Mouse (Mus musculus): ENCODE results near the gene Gm45062. TPM values are rescaled to one million over a fixed set of nuclear protein-coding genes. Genes with fewer than 3 reads are reported as not detected.

Gm45062 gene
- total and polyA plus RNA-seq, 2 experiments from 2014 or later: 3.0 TPM; not detected in 1

DNA sequence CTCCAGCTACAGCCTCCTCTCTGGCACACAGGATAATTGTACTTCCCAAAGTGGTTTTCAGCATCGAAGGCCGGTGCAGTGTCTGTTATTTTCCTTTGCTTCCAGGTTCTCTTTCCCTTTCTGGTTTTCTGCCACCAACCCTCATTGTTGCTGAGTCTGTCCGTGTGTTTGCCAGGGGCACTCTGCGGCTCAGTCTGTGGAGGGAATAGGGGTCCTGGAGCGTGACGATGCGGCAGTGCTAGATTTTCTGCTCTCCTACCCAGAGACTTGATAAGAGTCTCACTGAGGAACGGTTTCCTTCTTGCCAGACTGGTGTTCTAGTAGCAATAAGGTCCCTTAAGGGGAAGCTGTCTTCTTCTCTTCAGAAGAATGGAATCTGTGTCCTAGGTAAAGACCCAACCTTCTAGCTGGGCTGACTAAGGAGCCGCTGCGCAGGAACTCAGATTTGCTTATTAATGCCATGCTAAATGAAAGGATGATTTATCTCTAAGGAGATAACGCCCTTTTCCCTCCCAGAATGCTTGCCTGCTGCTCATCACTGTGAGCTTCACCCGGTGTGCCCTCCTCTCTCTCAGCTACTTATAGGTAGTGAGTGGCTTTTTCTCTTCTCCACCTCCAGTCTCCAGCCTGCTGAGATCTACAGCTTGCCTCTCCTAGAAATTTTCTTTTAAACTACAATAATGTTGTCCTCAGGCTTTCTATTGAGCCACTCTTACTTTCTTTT, 104.9 kb downstream of the Gm45062 start:
- no peak overlapping the region; the same call in 1 of the 2 replicates for H3K27ac ChIP-seq (ENCODE audit: low read depth)
- WGBS: 73% methylated on average over 12 of the region's 12 CpGs
- TF ChIP-seq EP300 (IDR thresholded peaks at IDR 0.05; ENCODE audit: low read depth) (no peak), CTCF (IDR thresholded peaks at IDR 0.05; ENCODE audit: low read depth) (no peak)

DNA sequence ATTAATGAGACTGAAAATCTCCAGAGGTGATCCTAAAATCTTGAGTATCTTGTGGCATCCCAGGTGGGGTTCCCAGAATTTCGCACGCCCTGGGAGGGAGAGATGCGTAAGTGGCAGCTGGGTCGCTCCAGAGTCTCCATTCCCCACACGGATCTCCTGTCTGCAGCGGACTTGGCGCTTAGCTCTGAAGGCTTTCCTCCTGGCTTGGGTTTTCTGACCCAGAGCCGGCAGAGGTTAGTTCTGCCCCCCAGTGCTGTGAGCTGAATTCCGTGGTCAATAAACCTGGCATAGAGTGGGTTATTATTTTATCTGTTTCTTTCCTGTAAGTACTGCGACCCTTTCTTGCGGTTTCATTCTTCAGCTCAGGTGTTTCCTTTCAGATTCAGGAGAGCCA, 105.5 kb downstream of the Gm45062 start:
- Histone ChIP-seq H3K4me2 (ENCODE audit: low read depth, low read length) (no peak overlapping the region), H3K27ac (ENCODE audit: low read depth) (no peak overlapping the region; the same call in 1 of the 2 replicates), H3K27me3 (ENCODE audit: control insufficient read depth, insufficient read depth, low read length) (no peaks in the 10 kb centered on the region), H3K4me1 (ENCODE audit: control insufficient read depth, insufficient read depth) (no peaks in the 10 kb centered on the region), H3K36me3 (replicated peaks; ENCODE audit: control insufficient read depth, insufficient read depth, low read length) (no peaks in the 10 kb centered on the region), H3K4me3 (ENCODE audit: low read depth, low read length) (no peak overlapping the region), H3K9ac (replicated peaks; ENCODE audit: low read depth, low read length) (no peak overlapping the region), H3K9me3 (replicated peaks; ENCODE audit: control insufficient read depth, low read length) (no peaks in the 10 kb centered on the region)
- 89% methylated on average over 11 of the region's 11 CpGs for WGBS
- ATAC-seq (ENCODE audit: insufficient read depth, low read depth) (no peak), DNase-seq (ENCODE audit: low spot score) (no peak)
- TF ChIP-seq CTCF (IDR thresholded peaks at IDR 0.05; ENCODE audit: low read depth): no peak

More for the DNA sequence above, 104.9 kb downstream of the Gm45062 start:
- Histone ChIP-seq H3K9ac (replicated peaks; ENCODE audit: low read depth, low read length) (no peak overlapping the region), H3K36me3 (replicated peaks; ENCODE audit: control insufficient read depth, insufficient read depth, low read length) (no peaks in the 10 kb centered on the region), H3K4me2 (ENCODE audit: low read depth, low read length) (no peak overlapping the region), H3K9me3 (replicated peaks; ENCODE audit: control insufficient read depth, low read length) (no peaks in the 10 kb centered on the region), H3K4me3 (ENCODE audit: low read depth, low read length) (no peak overlapping the region), H3K27me3 (ENCODE audit: control insufficient read depth, insufficient read depth, low read length) (no peaks in the 10 kb centered on the region), H3K4me1 (ENCODE audit: control insufficient read depth, insufficient read depth) (no peaks in the 10 kb centered on the region)
- ATAC-seq (ENCODE audit: insufficient read depth, low read depth) (no peak), DNase-seq (ENCODE audit: low spot score) (no peak)

DNA sequence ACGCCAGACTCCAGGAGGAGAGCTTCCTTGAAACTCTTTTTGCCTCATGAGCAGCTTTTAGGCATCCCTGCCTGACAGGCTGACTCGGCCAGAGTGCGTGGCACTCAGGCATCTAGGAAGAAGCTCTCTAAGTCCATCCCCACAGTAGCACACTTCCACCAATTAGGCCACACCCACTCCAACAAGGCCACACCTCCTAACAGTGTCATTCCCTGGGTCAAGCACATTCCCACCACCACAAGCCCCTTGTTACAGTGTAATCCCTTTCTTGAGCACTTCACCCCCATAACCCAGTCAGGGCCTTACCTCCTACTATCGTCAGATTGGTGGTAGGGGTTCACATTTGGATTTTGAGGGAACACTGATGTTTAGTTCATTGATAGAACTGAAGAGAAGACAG, 108.4 kb downstream of the Gm45062 start:
- H3K9me3 ChIP-seq (replicated peaks; ENCODE audit: control insufficient read depth, low read length): no peaks in the 10 kb centered on the region
- no peak overlapping the region for H3K4me3 ChIP-seq (ENCODE audit: low read depth, low read length)
- 96% methylated on average over 4 of the region's 4 CpGs for WGBS
- no peak for ATAC-seq (ENCODE audit: insufficient read depth, low read depth)
- H3K9ac ChIP-seq (replicated peaks; ENCODE audit: low read depth, low read length): no peak overlapping the region
- H3K4me1 ChIP-seq (ENCODE audit: control insufficient read depth, insufficient read depth): peaks cover 7% of the 10 kb centered on the region; the same call in 1 of the 2 replicates
- no peaks in the 10 kb centered on the region for H3K27me3 ChIP-seq (ENCODE audit: control insufficient read depth, insufficient read depth, low read length)
- H3K4me2 ChIP-seq (ENCODE audit: low read depth, low read length): no peak overlapping the region
- no peak for DNase-seq (ENCODE audit: low spot score)
- no peak overlapping the region for H3K27ac ChIP-seq (ENCODE audit: low read depth)
- no peaks in the 10 kb centered on the region for H3K36me3 ChIP-seq (replicated peaks; ENCODE audit: control insufficient read depth, insufficient read depth, low read length)
- no peak for TF ChIP-seq EP300 (IDR thresholded peaks at IDR 0.05; ENCODE audit: low read depth)
- no peak for TF ChIP-seq CTCF (IDR thresholded peaks at IDR 0.05; ENCODE audit: low read depth)

GRCm38 (mm10) chr6:8368198-8368864, 109.1 kb downstream of the Gm45062 start:
- H3K4me3 ChIP-seq (ENCODE audit: low read depth, low read length): no peak overlapping the region
- H3K36me3 ChIP-seq (replicated peaks; ENCODE audit: control insufficient read depth, insufficient read depth, low read length): no peaks in the 10 kb centered on the region
- H3K9ac ChIP-seq (replicated peaks; ENCODE audit: low read depth, low read length): no peak overlapping the region
- ATAC-seq (ENCODE audit: insufficient read depth, low read depth): no peak
- H3K27ac ChIP-seq (ENCODE audit: low read depth): no peak overlapping the region
- H3K9me3 ChIP-seq (replicated peaks; ENCODE audit: control insufficient read depth, low read length): no peaks in the 10 kb centered on the region
- H3K4me2 ChIP-seq (ENCODE audit: low read depth, low read length): no peak overlapping the region
- H3K4me1 ChIP-seq (ENCODE audit: control insufficient read depth, insufficient read depth): peaks cover 7% of the 10 kb centered on the region; the same call in 1 of the 2 replicates
- no peaks in the 10 kb centered on the region for H3K27me3 ChIP-seq (ENCODE audit: control insufficient read depth, insufficient read depth, low read length)
- no peak for DNase-seq (ENCODE audit: low spot score)
- no peak for TF ChIP-seq EP300 (IDR thresholded peaks at IDR 0.05; ENCODE audit: low read depth)
- no peak for TF ChIP-seq CTCF (IDR thresholded peaks at IDR 0.05; ENCODE audit: low read depth)
- WGBS: 81% methylated on average over 2 of the region's 2 CpGs

GRCm38 (mm10) chr6:8370624-8371023, 111.4 kb downstream of the Gm45062 start:
- Histone ChIP-seq H3K9me3 (replicated peaks; ENCODE audit: control insufficient read depth, low read length) (no peaks in the 10 kb centered on the region), H3K9ac (replicated peaks; ENCODE audit: low read depth, low read length) (no peak overlapping the region), H3K27ac (ENCODE audit: low read depth) (no peak overlapping the region), H3K4me3 (ENCODE audit: low read depth, low read length) (no peak overlapping the region), H3K27me3 (ENCODE audit: control insufficient read depth, insufficient read depth, low read length) (no peaks in the 10 kb centered on the region), H3K4me2 (ENCODE audit: low read depth, low read length) (no peak overlapping the region), H3K36me3 (replicated peaks; ENCODE audit: control insufficient read depth, insufficient read depth, low read length) (no peaks in the 10 kb centered on the region), H3K4me1 (ENCODE audit: control insufficient read depth, insufficient read depth) (peaks cover 7% of the 10 kb centered on the region; the same call in 1 of the 2 replicates)
- peak; percentile 44; the same call in 1 of the 2 replicates for ATAC-seq (ENCODE audit: insufficient read depth, low read depth)
- no peak for DNase-seq (ENCODE audit: low spot score)
- no peak for TF ChIP-seq CTCF (IDR thresholded peaks at IDR 0.05; ENCODE audit: low read depth)
- TF ChIP-seq EP300 (IDR thresholded peaks at IDR 0.05; ENCODE audit: low read depth): no peak
- 68% methylated on average over 3 of the region's 3 CpGs for WGBS
